Mouse (Mus musculus): Measurements from ENCODE around the gene Chmp3. TPM values are rescaled to one million over a fixed set of nuclear protein-coding genes. Genes with fewer than 3 reads are reported as not detected.

The Chmp3 gene
- total and polyA plus RNA-seq, 3 experiments, result 27.8 to 68.1 (median 44.7) TPM

- Histone ChIP-seq H3K4me2 (ENCODE audit: insufficient read depth, low read depth, poor library complexity, severe bottlenecking) (no peak overlapping the region), H3K4me1 (ENCODE audit: control insufficient read depth in 1 of 2, insufficient read depth in 2 of 2) (peaks cover 2 to 5% of the 10 kb centered on the region in 2 experiments; a peak in 1 of 4 replicates), H3K27me3 (replicated peaks) (no peaks in the 10 kb centered on the region), H3K79me2 (replicated peaks; ENCODE audit: control insufficient read depth, extremely low read depth, insufficient read depth, poor library complexity, severe bottlenecking) (no peaks in the 10 kb centered on the region), H3K36me3 (replicated peaks in 1 of 2; ENCODE audit: control insufficient read depth in 1 of 2, insufficient read depth in 1 of 2, low read length in 1 of 2) (peaks cover 34 to 65% of the 10 kb centered on the region in 2 experiments), H3K27ac (ENCODE audit: insufficient read depth, low read depth) (no peak overlapping the region), H3K9ac (ENCODE audit: insufficient read depth, low read depth) (no peak overlapping the region), H3K4me3 (replicated peaks in 1 of 3; ENCODE audit: low read depth in 2 of 3, low read length in 2 of 3, poor library complexity in 1 of 3) (no peak overlapping the region), H3K9me3 (replicated peaks; ENCODE audit: low read length) (no peaks in the 10 kb centered on the region)
- dilution Hi-C loops (cut with MboI; ENCODE audit: extremely low pct_ligation_motif_present, extremely low pct_unique_long_range_greater_than_20kb, low sequenced_read_pairs), result no loop called here
- no peak for DNase-seq (ENCODE audit: extremely low read depth)
- in situ Hi-C loops (cut with MboI; ENCODE audit: low pct_ligation_motif_present, low pct_unique_long_range_greater_than_20kb, low sequenced_read_pairs), result no loop called here
- TF ChIP-seq ELF1 (IDR thresholded peaks at IDR 0.05; ENCODE audit: low read depth, low read length), result no peak
- TF ChIP-seq MAZ (IDR thresholded peaks at IDR 0.05; ENCODE audit: low read depth, low read length), result no peak
- no peak for TF ChIP-seq SMC3 (IDR thresholded peaks at IDR 0.05; ENCODE audit: low read depth, low read length)
- TF ChIP-seq MAFK (IDR thresholded peaks at IDR 0.05; ENCODE audit: insufficient replicate concordance, low read length), result no peak
- peak; percentile 58; the same call in 1 of the 2 replicates for TF ChIP-seq MEF2A (IDR thresholded peaks at IDR 0.05; ENCODE audit: borderline replicate concordance, low read depth, low read length)
These were observed 66.4 kb downstream of the Chmp3 start for GRCm38 (mm10) chr6:71609968-71610367.

DNA sequence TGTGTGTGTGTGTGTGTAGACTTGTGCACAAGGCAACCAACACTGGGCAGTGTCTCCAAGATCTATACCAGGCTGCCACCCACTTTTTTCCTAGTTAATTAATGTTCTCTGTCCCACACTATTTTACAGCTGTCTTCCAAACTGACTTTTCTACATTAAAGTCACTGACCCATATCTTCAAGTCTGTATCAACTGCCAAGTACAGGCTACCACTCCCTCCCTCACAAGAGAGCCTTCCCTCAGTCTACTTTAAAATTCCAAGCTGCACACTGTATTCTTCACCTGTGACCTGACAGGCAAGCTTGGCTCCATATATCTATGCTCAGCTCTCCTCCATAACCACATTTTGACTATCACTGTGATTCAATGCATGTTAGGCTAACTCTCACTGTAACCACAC lies 69.6 kb downstream of the Chmp3 start:
- Histone ChIP-seq H3K4me1 (ENCODE audit: control insufficient read depth in 1 of 2, insufficient read depth in 2 of 2) (peaks cover 2 to 5% of the 10 kb centered on the region in 2 experiments; a peak in 1 of 4 replicates), H3K79me2 (replicated peaks; ENCODE audit: control insufficient read depth, extremely low read depth, insufficient read depth, poor library complexity, severe bottlenecking) (no peaks in the 10 kb centered on the region), H3K9ac (ENCODE audit: insufficient read depth, low read depth) (no peak overlapping the region), H3K27ac (ENCODE audit: insufficient read depth, low read depth) (no peak overlapping the region), H3K4me3 (replicated peaks in 1 of 3; ENCODE audit: low read depth in 2 of 3, low read length in 2 of 3, poor library complexity in 1 of 3) (no peak overlapping the region), H3K4me2 (ENCODE audit: insufficient read depth, low read depth, poor library complexity, severe bottlenecking) (no peak overlapping the region), H3K36me3 (replicated peaks in 1 of 2; ENCODE audit: control insufficient read depth in 1 of 2, insufficient read depth in 1 of 2, low read length in 1 of 2) (peaks cover 51 to 74% of the 10 kb centered on the region in 2 experiments), H3K27me3 (replicated peaks) (no peaks in the 10 kb centered on the region), H3K9me3 (replicated peaks; ENCODE audit: low read length) (no peaks in the 10 kb centered on the region)
- dilution Hi-C loops (cut with MboI; ENCODE audit: extremely low pct_ligation_motif_present, extremely low pct_unique_long_range_greater_than_20kb, low sequenced_read_pairs), result no loop called here
- in situ Hi-C loops (cut with MboI; ENCODE audit: low pct_ligation_motif_present, low pct_unique_long_range_greater_than_20kb, low sequenced_read_pairs), result no loop called here
- TF ChIP-seq TBP (conservative IDR thresholded peaks at IDR 0.05; ENCODE audit: low read depth, low read length) (no peak), CHD2 (IDR thresholded peaks at IDR 0.05; ENCODE audit: low read length) (no peak), JUN (IDR thresholded peaks at IDR 0.05; ENCODE audit: insufficient read depth, low read depth, low read length) (no peak), MAZ (IDR thresholded peaks at IDR 0.05; ENCODE audit: low read depth, low read length) (no peak), UBTF (IDR thresholded peaks at IDR 0.05; ENCODE audit: low read depth, low read length) (no peak)
- no peak for DNase-seq (ENCODE audit: extremely low read depth)

DNA sequence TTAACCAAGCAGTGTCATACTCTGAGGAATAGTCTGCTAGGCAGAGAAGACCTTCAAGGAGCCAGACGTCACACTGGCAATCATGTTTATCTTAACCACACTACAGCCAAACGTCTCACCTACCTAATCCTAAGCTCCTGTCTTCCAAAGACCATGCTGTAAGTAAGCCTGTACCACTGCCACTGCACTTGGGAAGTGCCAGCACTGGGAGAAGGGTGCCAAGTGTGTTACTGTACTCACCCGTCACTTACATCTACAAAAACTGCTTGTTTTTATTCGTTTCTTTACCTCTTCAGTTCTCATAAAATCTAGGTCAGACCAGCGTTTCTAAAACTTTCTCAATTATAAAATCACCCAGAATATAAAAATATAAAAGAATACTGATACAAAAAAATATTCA lies 73.4 kb downstream of the Chmp3 start:
- Histone ChIP-seq H3K9ac (ENCODE audit: insufficient read depth, low read depth) (no peak overlapping the region), H3K4me2 (ENCODE audit: insufficient read depth, low read depth, poor library complexity, severe bottlenecking) (no peak overlapping the region), H3K4me1 (ENCODE audit: control insufficient read depth in 1 of 2, insufficient read depth in 2 of 2) (no peaks in the 10 kb centered on the region), H3K79me2 (replicated peaks; ENCODE audit: control insufficient read depth, extremely low read depth, insufficient read depth, poor library complexity, severe bottlenecking) (no peaks in the 10 kb centered on the region), H3K27me3 (replicated peaks) (no peaks in the 10 kb centered on the region), H3K36me3 (replicated peaks in 1 of 2; ENCODE audit: control insufficient read depth in 1 of 2, insufficient read depth in 1 of 2, low read length in 1 of 2) (peaks cover 43 to 78% of the 10 kb centered on the region in 2 experiments), H3K27ac (ENCODE audit: insufficient read depth, low read depth) (no peak overlapping the region), H3K4me3 (replicated peaks in 1 of 3; ENCODE audit: low read depth in 2 of 3, low read length in 2 of 3, poor library complexity in 1 of 3) (no peak overlapping the region), H3K9me3 (replicated peaks; ENCODE audit: low read length) (no peaks in the 10 kb centered on the region)
- in situ Hi-C loops (cut with MboI; ENCODE audit: low pct_ligation_motif_present, low pct_unique_long_range_greater_than_20kb, low sequenced_read_pairs), result no loop called here
- dilution Hi-C loops (cut with MboI; ENCODE audit: extremely low pct_ligation_motif_present, extremely low pct_unique_long_range_greater_than_20kb, low sequenced_read_pairs), result no loop called here
- DNase-seq (ENCODE audit: extremely low read depth), result no peak
- TF ChIP-seq MAX (IDR thresholded peaks at IDR 0.05; ENCODE audit: low read length) (no peak), CHD1 (IDR thresholded peaks at IDR 0.05; ENCODE audit: low read depth, low read length) (no peak), USF1 (IDR thresholded peaks at IDR 0.05; ENCODE audit: low read depth, low read length) (no peak)

Data from CH12.LX (cell line).